Mouse (Mus musculus) midbrain, embryonic 11.5 days (tissue): ENCODE data around the gene Ash1l. TPM values are rescaled to one million over a fixed set of nuclear protein-coding genes. Genes with fewer than 3 reads are reported as not detected.

Experiments used
- ATAC-seq: fragments of 200-750 bp; cut with Nextera tagmentation; 2 replicates; pipeline ENCODE4 v1.8.0; 2017; ENCODE audit warnings: moderate TSS enrichment, moderate library complexity; ENCODE audit not compliant: low FRiP score
- DNase-seq: peaks from one replicate; pipeline ENCODE4 v3.0.0; 2015; ENCODE audit warnings: low spot score; ENCODE audit errors: missing footprints
- H3K27ac ChIP-seq: fragments of 300-500 bp; sonication (generic); 2 replicates; pipeline ENCODE4 v1.5.1; 2014; ENCODE audit warnings: low read depth, low read length
- H3K27me3 ChIP-seq: fragments of 300-500 bp; sonication (generic); 2 replicates; pipeline ENCODE4 v1.6.1; 2014; ENCODE audit warnings: mild to moderate bottlenecking, low read length, moderate library complexity, mixed read lengths; ENCODE audit not compliant: control insufficient read depth, insufficient read depth
- H3K36me3 ChIP-seq: fragments of 300-500 bp; sonication (generic); 2 replicates; pipeline ENCODE4 v1.6.1; 2014; ENCODE audit warnings: mild to moderate bottlenecking, low read length, moderate library complexity, mixed read lengths; ENCODE audit not compliant: control insufficient read depth, insufficient read depth
- H3K4me1 ChIP-seq: fragments of 300-500 bp; sonication (generic); 2 replicates; pipeline ENCODE4 v1.6.1; 2014; ENCODE audit warnings: low read length; ENCODE audit not compliant: control insufficient read depth, insufficient read depth
- H3K4me2 ChIP-seq: fragments of 300-500 bp; sonication (generic); 2 replicates; pipeline ENCODE4 v1.6.1; 2014; ENCODE audit warnings: mild to moderate bottlenecking, moderate library complexity
- H3K4me3 ChIP-seq: fragments of 300-500 bp; sonication (generic); 2 replicates; pipeline ENCODE4 v1.5.1; 2014; ENCODE audit warnings: low read depth, low read length
- H3K9ac ChIP-seq: fragments of 300-500 bp; sonication (generic); 2 replicates; pipeline ENCODE4 v1.6.1; 2014; ENCODE audit warnings: low read length
- H3K9me3 ChIP-seq: fragments of 300-500 bp; sonication (generic); 2 replicates; pipeline ENCODE4 v1.6.1; 2016; ENCODE audit warnings: low read length; ENCODE audit not compliant: control insufficient read depth
- WGBS: fragments of 180-500 bp; shearing (Covaris S2); extraction: QIAGEN DNeasy Blood & Tissue Kit; methylation state at CpG from one replicate; pipeline ENCODE4 v1.1.7; 2014; 5-methylcytosine and 5-hydroxymethylcytosine counted together
- polyA plus RNA-seq: library from polyadenylated mRNA; unstranded; fragments of >200 nt; fragmentation: Nextera tagmentation; extraction: Ambion mirVana; gene quantifications from 2 replicates; pipeline ENCODE4 v1.2.1, GENCODE M21; 2014

The Ash1l gene
- polyA plus RNA-seq, 1 experiment from 2014 or later = 12.7 TPM

GRCm38 (mm10) chr3:89108146-89108545 lies 157.7 kb downstream of the Ash1l start:
- H3K4me2 ChIP-seq = no peak overlapping the region
- H3K4me3 ChIP-seq = no peak overlapping the region
- ATAC-seq (no peak), DNase-seq (no peak)
- no peak overlapping the region for H3K27ac ChIP-seq
- no peaks in the 10 kb centered on the region for H3K4me1 ChIP-seq
- H3K9me3 ChIP-seq = no peaks in the 10 kb centered on the region
- no peaks in the 10 kb centered on the region for H3K36me3 ChIP-seq
- no peaks in the 10 kb centered on the region for H3K27me3 ChIP-seq
- no peak overlapping the region for H3K9ac ChIP-seq
- WGBS = 67% methylated on average over 1 of the region's 1 CpGs

GRCm38 (mm10) chr3:89113058-89113457 lies 162.6 kb downstream of the Ash1l start:
- no peak for DNase-seq
- Histone ChIP-seq H3K27ac (no peak overlapping the region), H3K4me2 (no peak overlapping the region), H3K9ac (no peak overlapping the region), H3K36me3 (no peaks in the 10 kb centered on the region), H3K4me1 (no peaks in the 10 kb centered on the region), H3K27me3 (no peaks in the 10 kb centered on the region), H3K9me3 (no peaks in the 10 kb centered on the region), H3K4me3 (no peak overlapping the region)
- WGBS = 91% methylated on average over 4 of the region's 4 CpGs
- ATAC-seq = no peak

- DNase-seq (no peak), ATAC-seq (no peak)
- Histone ChIP-seq H3K4me3 (no peak overlapping the region), H3K9ac (no peak overlapping the region), H3K27me3 (no peaks in the 10 kb centered on the region), H3K36me3 (no peaks in the 10 kb centered on the region), H3K4me2 (no peak overlapping the region), H3K9me3 (no peaks in the 10 kb centered on the region), H3K27ac (no peak overlapping the region), H3K4me1 (no peaks in the 10 kb centered on the region)
- 4% methylated on average over 2 of the region's 2 CpGs for WGBS
These were observed 165.1 kb downstream of the Ash1l start for GRCm38 (mm10) chr3:89115522-89115921.

- H3K4me1 ChIP-seq = no peaks in the 10 kb centered on the region
- H3K36me3 ChIP-seq = no peaks in the 10 kb centered on the region
- no peak overlapping the region for H3K27ac ChIP-seq
- no peak overlapping the region for H3K4me3 ChIP-seq
- DNase-seq (no peak), ATAC-seq (no peak)
- no peak overlapping the region for H3K4me2 ChIP-seq
- H3K9me3 ChIP-seq = no peaks in the 10 kb centered on the region
- 78% methylated on average over 2 of the region's 2 CpGs for WGBS
- H3K27me3 ChIP-seq = no peaks in the 10 kb centered on the region
- no peak overlapping the region for H3K9ac ChIP-seq
These were observed 172.9 kb downstream of the Ash1l start for GRCm38 (mm10) chr3:89123313-89123712.

DNA sequence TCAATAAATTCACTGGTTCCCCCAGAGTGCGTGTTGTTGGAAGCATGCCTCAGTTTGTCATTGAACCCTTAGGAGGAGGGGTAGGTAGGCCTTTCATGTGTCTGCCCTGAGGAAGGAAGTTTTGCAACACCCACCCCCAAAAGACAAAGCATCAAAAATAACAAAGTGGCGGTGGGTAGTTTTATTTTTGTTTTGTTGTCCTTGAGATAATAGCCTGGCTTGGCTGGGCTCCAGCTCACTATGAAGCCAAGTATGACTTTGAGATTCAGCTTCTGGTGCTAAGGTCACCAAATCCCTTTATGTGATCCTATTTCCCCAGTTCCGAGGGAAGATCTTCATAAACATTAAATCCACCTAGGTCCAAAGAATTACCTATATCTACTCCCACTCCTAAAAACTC lies 173.8 kb downstream of the Ash1l start:
- no peak overlapping the region for H3K27ac ChIP-seq
- ATAC-seq = no peak
- no peak overlapping the region for H3K4me2 ChIP-seq
- no peak overlapping the region for H3K9ac ChIP-seq
- no peak for DNase-seq
- H3K4me3 ChIP-seq = no peak overlapping the region
- H3K4me1 ChIP-seq = no peaks in the 10 kb centered on the region
- 86% methylated on average over 3 of the region's 3 CpGs for WGBS
- H3K27me3 ChIP-seq = no peaks in the 10 kb centered on the region
- no peaks in the 10 kb centered on the region for H3K36me3 ChIP-seq
- no peaks in the 10 kb centered on the region for H3K9me3 ChIP-seq

DNA sequence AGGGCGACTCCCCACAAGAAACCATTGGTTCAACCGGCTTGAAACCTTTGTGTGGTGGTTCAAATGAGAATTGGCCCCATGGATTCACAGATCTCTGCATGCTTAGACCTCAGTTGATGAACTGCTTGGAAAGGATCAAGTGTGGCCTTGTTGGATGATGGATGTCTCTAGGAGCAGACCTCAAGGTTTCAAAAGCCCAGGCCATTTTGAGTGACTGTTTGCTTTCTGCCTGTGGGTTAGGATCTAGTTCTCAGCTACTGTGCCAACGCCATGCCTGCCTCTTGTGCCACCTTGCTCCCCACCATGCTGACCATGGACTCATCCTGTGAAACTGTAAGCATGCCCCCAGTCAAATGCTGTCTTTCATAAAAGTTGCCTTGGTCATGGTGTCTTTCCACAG lies 175.6 kb downstream of the Ash1l start:
- Histone ChIP-seq H3K4me1 (no peaks in the 10 kb centered on the region), H3K27me3 (no peaks in the 10 kb centered on the region), H3K4me2 (no peak overlapping the region), H3K36me3 (no peaks in the 10 kb centered on the region), H3K9ac (no peak overlapping the region), H3K27ac (no peak overlapping the region), H3K9me3 (no peaks in the 10 kb centered on the region), H3K4me3 (no peak overlapping the region)
- ATAC-seq (no peak), DNase-seq (peak; percentile 19)
- 85% methylated on average over 3 of the region's 3 CpGs for WGBS

Other genes with a start within 250 kb of the Ash1l start
- gene Rit1, start 233.8 kb upstream of the Ash1l start, polyA plus RNA-seq = 43.8 and 48.8 TPM in 2 replicates
- 178 and 180 TPM in 2 replicates for gene Syt11, start 175.5 kb upstream of the Ash1l start, polyA plus RNA-seq
- 15.3 TPM in 2 replicates for gene Gon4l, start 115.4 kb upstream of the Ash1l start, polyA plus RNA-seq
- 50.6 and 50.9 TPM in 2 replicates for gene Msto1, start 36.6 kb upstream of the Ash1l start, polyA plus RNA-seq
- 148 and 157 TPM in 2 replicates for gene Dap3, start 559 bp downstream of the Ash1l start, polyA plus RNA-seq
- 25.2 and 28.0 TPM in 2 replicates for gene Rusc1, start 142.7 kb downstream of the Ash1l start, polyA plus RNA-seq
- not detected in 2 replicates for gene Gm43738, start 150.5 kb downstream of the Ash1l start, polyA plus RNA-seq
- 342 TPM in 2 replicates for gene Fdps, start 151.3 kb downstream of the Ash1l start, polyA plus RNA-seq
- 1.7 and 2.2 TPM in 2 replicates for gene Pklr, start 185.5 kb downstream of the Ash1l start, polyA plus RNA-seq
- gene Hcn3, start 209.6 kb downstream of the Ash1l start, polyA plus RNA-seq = 4.5 and 4.7 TPM in 2 replicates
- gene Clk2, start 214.2 kb downstream of the Ash1l start, polyA plus RNA-seq = 24.1 and 29.5 TPM in 2 replicates
- gene Scamp3, start 226.9 kb downstream of the Ash1l start, polyA plus RNA-seq = 74.4 and 77.2 TPM in 2 replicates
- gene Fam189b, start 232.5 kb downstream of the Ash1l start, polyA plus RNA-seq = 16.5 and 20.2 TPM in 2 replicates